Mouse (Mus musculus) G1E-ER4 (cell line): ENCODE measurements around the gene Tom1. TPM values are rescaled to one million over a fixed set of nuclear protein-coding genes. Genes with fewer than 3 reads are reported as not detected.

Source experiments
- GATA1 ChIP-seq: IDR thresholded peaks from one replicate; pipeline ENCODE4 v1.8.0; 2012; ENCODE audit warnings: low read length, inconsistent platforms
- polyA plus RNA-seq: library from polyadenylated mRNA; stranded (reverse); fragments of >175 nt; gene quantifications from 2 replicates; pipeline ENCODE4 v1.2.3, GENCODE M21; 2012

Tom1 gene
- 18.1 and 19.4 TPM in 2 replicates for polyA plus RNA-seq

- no peak for TF ChIP-seq GATA1
Observed at GRCm38 (mm10) chr8:75033511-75034243, at the start of gene Tom1. Gene Tom1, plus strand, starts transcription at chr8:75033705.

GRCm38 (mm10) chr8:74987436-74987835 lies 46.1 kb upstream of the Tom1 start:
- no peak for TF ChIP-seq GATA1

- no peak for TF ChIP-seq GATA1
Observed at GRCm38 (mm10) chr8:74990021-74990420, 43.5 kb upstream of the Tom1 start.

GRCm38 (mm10) chr8:74993081-74993474 lies 40.4 kb upstream of the Tom1 start, which contains the start of gene Hmgxb4:
Gene Hmgxb4, plus strand, starts transcription at chr8:74993356.
- TF ChIP-seq GATA1 = no peak

- TF ChIP-seq GATA1 = no peak
Observed at GRCm38 (mm10) chr8:74993475-74994451, 39.7 kb upstream of the Tom1 start.

GRCm38 (mm10) chr8:74994540-74994939 lies 39.0 kb upstream of the Tom1 start:
- no peak for TF ChIP-seq GATA1

- no peak for TF ChIP-seq GATA1
Observed at GRCm38 (mm10) chr8:75000431-75000830, 33.1 kb upstream of the Tom1 start.

- TF ChIP-seq GATA1 = no peak
Observed at GRCm38 (mm10) chr8:75008826-75009225, 24.7 kb upstream of the Tom1 start.

GRCm38 (mm10) chr8:75013557-75013956 lies 19.9 kb upstream of the Tom1 start:
- no peak for TF ChIP-seq GATA1

GRCm38 (mm10) chr8:75013964-75014363 lies 19.5 kb upstream of the Tom1 start:
- TF ChIP-seq GATA1 = no peak

- TF ChIP-seq GATA1 = no peak
Observed at GRCm38 (mm10) chr8:75015981-75016380, 17.5 kb upstream of the Tom1 start.

GRCm38 (mm10) chr8:75016422-75016821 lies 17.1 kb upstream of the Tom1 start:
- no peak for TF ChIP-seq GATA1

GRCm38 (mm10) chr8:75018274-75018972 lies 15.1 kb upstream of the Tom1 start:
- TF ChIP-seq GATA1 = no peak

- TF ChIP-seq GATA1 = no peak
Observed at GRCm38 (mm10) chr8:75023660-75024316, 9.7 kb upstream of the Tom1 start.

- TF ChIP-seq GATA1 = no peak
Observed at GRCm38 (mm10) chr8:75025809-75026208, 7.7 kb upstream of the Tom1 start.
